Mouse (Mus musculus) ovary, adult 10 weeks (tissue): Measurements from ENCODE around the gene Olfr1106. TPM values are rescaled to one million over a fixed set of nuclear protein-coding genes. Genes with fewer than 3 reads are reported as not detected.

Source experiments
- polyA plus RNA-seq: library from polyadenylated mRNA; stranded (reverse); fragments of 350-450 nt; fragmentation: Illumina TruSeq; extraction: RNeasy Lipid Tissue Mini Kit (QIAGEN cat#74804); gene quantifications from one replicate; pipeline ENCODE4 v1.2.3, GENCODE M21; 2014

Olfr1106 gene
- not detected for polyA plus RNA-seq

DNA sequence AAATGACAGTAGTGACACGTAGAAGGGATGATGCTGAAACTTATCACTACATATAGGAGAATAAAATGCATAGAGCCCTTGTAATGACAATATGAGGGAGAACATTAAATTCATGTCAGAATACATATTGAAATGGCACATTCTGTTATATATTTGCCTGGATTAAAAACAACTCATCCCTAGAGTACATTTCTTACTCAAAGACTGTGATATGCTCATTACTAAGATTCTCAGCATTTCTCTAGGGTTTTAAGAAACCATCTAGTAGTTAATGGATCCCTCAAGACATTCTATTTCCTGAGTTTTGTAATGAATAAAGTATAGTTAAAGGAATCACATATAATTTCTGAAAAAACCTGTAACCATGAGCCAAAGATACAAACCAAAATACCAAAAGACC lies at the start of gene Olfr1106:
Gene Olfr1106 (minus strand): TSS at position 101 of the 400 bp plus-strand sequence.

DNA sequence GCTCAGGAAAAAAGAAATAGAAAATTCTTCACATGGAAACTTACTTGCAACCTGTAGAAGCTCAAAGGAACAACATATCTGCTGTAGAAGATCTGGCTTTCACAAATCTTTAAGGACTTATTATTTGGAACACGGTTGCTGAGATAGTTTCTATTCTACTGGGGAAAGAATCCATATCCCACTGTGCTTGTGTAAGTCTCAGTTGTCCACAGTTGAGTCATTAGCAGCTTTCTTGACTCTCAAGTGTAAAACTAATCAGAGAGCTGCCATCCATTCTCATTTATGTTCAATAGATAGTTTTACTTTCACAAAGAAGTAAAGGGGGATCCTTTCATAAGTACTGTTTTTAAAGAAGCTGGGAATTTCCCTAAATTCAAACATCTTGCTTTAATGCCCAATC lies 43.8 kb upstream of the Olfr1106 start, which contains the start of gene Olfr1109:
Gene Olfr1109 (minus strand): TSS at position 101 of the 400 bp plus-strand sequence.

DNA sequence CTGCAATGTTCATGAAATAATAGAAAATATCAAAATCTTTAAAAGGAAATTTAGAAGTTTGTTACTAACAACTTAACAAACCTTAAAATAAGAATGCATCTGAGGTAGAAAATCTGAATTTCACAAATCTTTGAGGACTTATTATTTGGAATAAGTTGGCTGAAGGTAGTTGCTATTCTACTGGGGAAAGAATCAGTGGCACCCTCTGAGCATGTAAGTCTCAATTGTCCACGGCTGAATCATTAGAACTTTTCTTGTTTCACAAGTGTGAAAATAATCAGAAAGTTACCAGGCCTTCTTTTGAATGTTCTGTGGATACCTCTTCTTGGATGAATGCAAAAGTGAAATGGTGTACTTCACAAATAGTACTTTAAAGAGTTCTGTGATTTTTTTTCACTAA lies 23.6 kb upstream of the Olfr1106 start, which contains the start of gene Olfr1107:
Gene Olfr1107 (minus strand): TSS at position 101 of the 400 bp plus-strand sequence.

DNA sequence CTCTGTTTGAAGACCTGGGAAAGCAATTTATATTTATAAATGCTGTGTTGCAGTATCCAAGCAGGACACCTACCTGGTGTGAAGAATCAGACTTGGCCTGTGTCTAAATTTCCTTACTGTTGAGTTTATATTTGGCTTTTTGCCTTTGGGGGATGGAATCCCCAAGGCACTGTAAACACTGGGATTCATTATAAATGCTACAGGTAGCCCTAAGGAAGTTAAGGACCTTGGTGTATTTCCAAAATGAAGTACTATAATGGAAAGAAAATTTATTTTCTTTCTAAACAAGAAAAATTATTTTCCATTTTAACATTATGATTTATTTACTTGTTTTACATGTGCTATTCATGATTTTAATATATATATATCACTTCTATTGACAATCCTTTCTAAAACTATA lies 15.6 kb downstream of the Olfr1106 start, which contains the start of gene Olfr1105:
Gene Olfr1105 (minus strand): TSS at position 101 of the 400 bp plus-strand sequence.

DNA sequence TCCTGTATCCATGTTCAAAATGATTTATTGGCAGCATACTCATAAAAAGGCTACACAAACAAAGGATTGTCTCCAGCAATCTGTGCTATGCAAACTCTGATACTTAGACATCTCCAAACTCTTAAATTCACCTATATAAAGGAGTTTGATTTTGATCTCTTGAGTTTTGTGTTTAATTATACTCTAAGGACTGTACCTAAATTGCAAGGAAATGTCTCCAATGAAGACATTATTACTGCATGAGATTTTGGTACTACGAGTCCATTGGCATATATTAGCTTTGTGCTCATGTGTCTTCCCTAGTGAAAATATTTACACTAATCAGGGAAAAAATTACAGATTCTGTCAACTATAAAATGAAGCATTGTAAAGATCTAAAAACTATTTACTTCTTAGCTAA lies 25.1 kb downstream of the Olfr1106 start, which contains the start of gene Olfr1104:
Gene Olfr1104 (minus strand): TSS at position 101 of the 400 bp plus-strand sequence.

DNA sequence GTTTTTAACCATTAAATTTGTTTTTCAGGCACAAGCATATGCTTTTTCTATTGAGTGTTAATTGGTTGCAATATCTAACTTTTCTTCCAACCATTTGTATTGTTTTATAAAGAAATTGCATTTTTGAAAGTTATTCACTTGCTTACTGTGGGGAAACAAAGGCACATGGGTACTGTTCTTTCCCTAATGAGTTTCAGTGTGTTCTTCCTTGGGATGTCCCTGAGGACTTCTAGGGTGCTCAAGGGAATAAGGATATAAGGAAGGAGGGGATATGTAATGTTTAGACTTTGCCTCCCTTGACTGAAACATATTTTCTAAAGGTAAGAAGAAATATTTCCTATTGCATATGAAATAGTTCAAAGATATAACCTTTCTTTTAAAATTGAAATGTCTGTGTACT lies 54.0 kb downstream of the Olfr1106 start, which contains the start of gene Olfr1102:
Gene Olfr1102 (plus strand): TSS at position 301 of the 400 bp plus-strand sequence.

Other genes starting within 250 kb of the Olfr1106 start
- not detected for gene Olfr141, start 242.3 kb downstream of the Olfr1106 start, polyA plus RNA-seq
- not detected for gene Olfr1094, start 227.6 kb downstream of the Olfr1106 start, polyA plus RNA-seq
- not detected for gene Olfr1095, start 200.6 kb downstream of the Olfr1106 start, polyA plus RNA-seq
- gene Gm13723, start 177.5 kb downstream of the Olfr1106 start, polyA plus RNA-seq: not detected
- gene Olfr1097, start 160.1 kb downstream of the Olfr1106 start, polyA plus RNA-seq: not detected
- not detected for gene Olfr1098, start 127.7 kb downstream of the Olfr1106 start, polyA plus RNA-seq
- gene Olfr1099, start 91.6 kb downstream of the Olfr1106 start, polyA plus RNA-seq: not detected
- gene Olfr1100, start 72.3 kb downstream of the Olfr1106 start, polyA plus RNA-seq: not detected
- gene Olfr1101, start 61.1 kb downstream of the Olfr1106 start, polyA plus RNA-seq: not detected
- gene Olfr1102, start 53.9 kb downstream of the Olfr1106 start, polyA plus RNA-seq: not detected
- gene Olfr1104, start 25.2 kb downstream of the Olfr1106 start, polyA plus RNA-seq: 0.54 TPM
- not detected for gene Olfr1105, start 15.7 kb downstream of the Olfr1106 start, polyA plus RNA-seq
- not detected for gene Olfr1107, start 23.5 kb upstream of the Olfr1106 start, polyA plus RNA-seq
- gene Olfr1109, start 43.7 kb upstream of the Olfr1106 start, polyA plus RNA-seq: not detected
- not detected for gene Olfr259, start 62.3 kb upstream of the Olfr1106 start, polyA plus RNA-seq
- gene Olfr1110, start 88.0 kb upstream of the Olfr1106 start, polyA plus RNA-seq: not detected
- gene Olfr1111, start 100.4 kb upstream of the Olfr1106 start, polyA plus RNA-seq: not detected
- gene Olfr1112, start 135.5 kb upstream of the Olfr1106 start, polyA plus RNA-seq: not detected
- not detected for gene Olfr1113, start 156.7 kb upstream of the Olfr1106 start, polyA plus RNA-seq
- gene Olfr1115, start 195.7 kb upstream of the Olfr1106 start, polyA plus RNA-seq: not detected
- gene Olfr1116, start 215.3 kb upstream of the Olfr1106 start, polyA plus RNA-seq: not detected